19 mouse cellular contexts compared by ENCODE assay signal in genomic region chr1:45100966-45101365, GRCm38 (mm10).
DNase-seq lines count a peak whose midpoint lies in the region; ATAC-seq and TF ChIP-seq lines count a peak whose summit lies in the region.
"Had no signal": no experiment of that assay in that cellular context is flagged by ENCODE, and none has a peak within 500 bp of the region (broad histone marks: within the 10 kb centered on the region; RNA-seq: fewer than 3 reads in every experiment).

No protein-coding gene starts in this region.

- no peak overlapping the region for H3K27ac ChIP-seq in liver, adult 2 months (replicated peaks; ENCODE audit: insufficient read depth, low read depth, low read length)
- no peak overlapping the region for H3K27ac ChIP-seq in liver, embryonic 12.5 days
- H3K27ac ChIP-seq: embryonic facial prominence, embryonic 13.5 days; forebrain, embryonic 12.5 days; heart, embryonic 10.5 days had no signal

- no peaks in the 10 kb centered on the region for H3K4me1 ChIP-seq in liver, adult 2 months (ENCODE audit: control insufficient read depth, insufficient read depth, low read length)
- no peaks in the 10 kb centered on the region for H3K4me1 ChIP-seq in liver, embryonic 12.5 days
- H3K4me1 ChIP-seq: embryonic facial prominence, embryonic 13.5 days; forebrain, embryonic 12.5 days; heart, embryonic 10.5 days had no signal

- no peak for ATAC-seq in liver, embryonic 12.5 days
- ATAC-seq: forebrain, embryonic 16.5 days had no signal

- no peaks in the 10 kb centered on the region for H3K9me3 ChIP-seq in liver, embryonic 12.5 days (replicated peaks)
- H3K9me3 ChIP-seq: embryonic facial prominence, embryonic 13.5 days; forebrain, embryonic 12.5 days had no signal

- no peak overlapping the region for H3K4me3 ChIP-seq in liver, adult 2 months (ENCODE audit: insufficient read depth, low read depth, low read length)
- H3K4me3 ChIP-seq in liver, embryonic 12.5 days, result no peak overlapping the region
- H3K4me3 ChIP-seq: embryonic facial prominence, embryonic 13.5 days; forebrain, embryonic 12.5 days; heart, embryonic 10.5 days had no signal

- peak; percentile 6 for DNase-seq in kidney, adult 9 months
- no peak for DNase-seq in kidney, postnatal 10 days
- DNase-seq in liver, adult 2 months (ENCODE audit: extremely low read depth, low read depth, low spot score), result peak; percentile 3
- DNase-seq in lung, postnatal 25 days (ENCODE audit: low spot score), result peak; percentile 2
- no peak for DNase-seq in lung, adult 18-20 months
- no peak for DNase-seq in layer of hippocampus, adult 8-10 months (ENCODE audit: low spot score in 2 of 2)
- DNase-seq: adrenal gland, postnatal 14 days; cerebellum, adult 11-12 months; cerebellum, adult 9-11 months; cerebellum, postnatal 36 days; gastrocnemius, postnatal 10 days; heart, adult 18-20 months; heart, postnatal 10 days; heart, postnatal 4 days had no signal

- H3K79me2 ChIP-seq in liver, adult 2 months (ENCODE audit: control insufficient read depth, insufficient read depth, low read length), result no peaks in the 10 kb centered on the region

- no peak overlapping the region for H3K4me2 ChIP-seq in liver, embryonic 12.5 days
- H3K4me2 ChIP-seq: embryonic facial prominence, embryonic 13.5 days; forebrain, embryonic 12.5 days had no signal

- no peaks in the 10 kb centered on the region for H3K36me3 ChIP-seq in liver, adult 2 months (ENCODE audit: control insufficient read depth, insufficient read depth, low read length)
- H3K36me3 ChIP-seq in liver, embryonic 12.5 days, result no peaks in the 10 kb centered on the region
- H3K36me3 ChIP-seq: embryonic facial prominence, embryonic 13.5 days; forebrain, embryonic 12.5 days; heart, embryonic 10.5 days had no signal

- no peak for TF ChIP-seq CTCF in liver, adult 2 months (IDR thresholded peaks at IDR 0.05; ENCODE audit: low read depth, low read length)

- H3K9ac ChIP-seq in liver, adult 2 months (ENCODE audit: low read depth, low read length), result no peak overlapping the region
- no peak overlapping the region for H3K9ac ChIP-seq in liver, embryonic 12.5 days
- H3K9ac ChIP-seq: embryonic facial prominence, embryonic 13.5 days; forebrain, embryonic 12.5 days had no signal

- no peaks in the 10 kb centered on the region for H3K27me3 ChIP-seq in liver, adult 2 months (ENCODE audit: control insufficient read depth, insufficient read depth, low read length)
- no peaks in the 10 kb centered on the region for H3K27me3 ChIP-seq in liver, embryonic 12.5 days (replicated peaks)
- H3K27me3 ChIP-seq: embryonic facial prominence, embryonic 13.5 days; forebrain, embryonic 12.5 days had no signal

- no peak for TF ChIP-seq POLR2A in liver, adult 2 months (IDR thresholded peaks at IDR 0.05; ENCODE audit: extremely low read depth, insufficient read depth, low read length)

Comparison
In these comparisons a context has a peak if more than half of its experiments do, and no peak if none do; other contexts are left out.
1. DNase-seq: peak in kidney, adult 9 months (single experiment), liver, adult 2 months (single experiment) and lung, postnatal 25 days (single experiment); none in kidney, postnatal 10 days (single experiment), lung, adult 18-20 months (0 of 2) and layer of hippocampus, adult 8-10 months (0 of 2).